Mouse (Mus musculus) heart, embryonic 15.5 days (tissue): Measurements from ENCODE around the gene Unc5a. TPM values are rescaled to one million over a fixed set of nuclear protein-coding genes. Genes with fewer than 3 reads are reported as not detected.
A peak's percentile ranks its signal among the peaks of the same experiment; 100 is the strongest.

Experiments
- ATAC-seq: fragments of 200-750 bp; cut with Nextera tagmentation; replicated peaks from 2 replicates; pipeline ENCODE4 v1.8.0; 2017; ENCODE audit warnings: low read depth, moderate TSS enrichment; ENCODE audit not compliant: insufficient number of reproducible peaks, insufficient read depth, low FRiP score
- H3K27ac ChIP-seq: fragments of 300-500 bp; sonication (generic); 2 replicates; pipeline ENCODE4 v1.5.1; 2015; ENCODE audit warnings: mild to moderate bottlenecking, inconsistent platforms
- H3K27me3 ChIP-seq: fragments of 300-500 bp; sonication (generic); 2 replicates; pipeline ENCODE4 v1.6.1; 2015; ENCODE audit warnings: inconsistent platforms
- H3K36me3 ChIP-seq: fragments of 300-500 bp; sonication (generic); 2 replicates; pipeline ENCODE4 v1.6.1; 2015; ENCODE audit warnings: mild to moderate bottlenecking, inconsistent platforms
- H3K4me1 ChIP-seq: fragments of 300-500 bp; sonication (generic); replicated peaks from 2 replicates; pipeline ENCODE4 v1.6.1; 2015; ENCODE audit warnings: inconsistent platforms
- H3K4me2 ChIP-seq: fragments of 300-500 bp; sonication (generic); 2 replicates; pipeline ENCODE4 v1.6.1; 2015; ENCODE audit warnings: inconsistent platforms, mild to moderate bottlenecking, moderate library complexity
- H3K4me3 ChIP-seq: fragments of 300-500 bp; sonication (generic); 2 replicates; pipeline ENCODE4 v1.5.1; 2015; ENCODE audit warnings: mild to moderate bottlenecking, inconsistent platforms
- H3K9ac ChIP-seq: fragments of 300-500 bp; sonication (generic); 2 replicates; pipeline ENCODE4 v1.6.1; 2015; ENCODE audit warnings: mild to moderate bottlenecking, inconsistent platforms
- H3K9me3 ChIP-seq: fragments of 300-500 bp; sonication (generic); replicated peaks from 2 replicates; pipeline ENCODE4 v1.6.1; 2016; ENCODE audit warnings: inconsistent platforms
- WGBS: fragments of 180-500 bp; shearing (Covaris S2); methylation state at CpG from one replicate; pipeline ENCODE4 v1.1.7; 2015; ENCODE audit warnings: mixed read lengths; 5-methylcytosine and 5-hydroxymethylcytosine counted together
- polyA plus RNA-seq: library from polyadenylated mRNA; unstranded; fragments of >200 nt; fragmentation: Nextera tagmentation; extraction: Ambion mirVana; gene quantifications from 2 replicates; pipeline ENCODE4 v1.2.1, GENCODE M21; 2015

The Unc5a gene
- polyA plus RNA-seq, 1 experiment from 2014 or later = 1.3 TPM

GRCm38 (mm10) chr13:54934873-54935272 lies 14.3 kb upstream of the Unc5a start:
- no peak overlapping the region for H3K4me3 ChIP-seq
- no peak overlapping the region for H3K9ac ChIP-seq
- H3K36me3 ChIP-seq = no peaks in the 10 kb centered on the region
- peaks cover 30% of the 10 kb centered on the region for H3K27me3 ChIP-seq
- WGBS = 60% methylated on average over 8 of the region's 8 CpGs
- H3K9me3 ChIP-seq = no peaks in the 10 kb centered on the region
- H3K4me1 ChIP-seq = peaks cover 4% of the 10 kb centered on the region
- no peak overlapping the region for H3K27ac ChIP-seq
- no peak overlapping the region for H3K4me2 ChIP-seq
- no peak for ATAC-seq

DNA sequence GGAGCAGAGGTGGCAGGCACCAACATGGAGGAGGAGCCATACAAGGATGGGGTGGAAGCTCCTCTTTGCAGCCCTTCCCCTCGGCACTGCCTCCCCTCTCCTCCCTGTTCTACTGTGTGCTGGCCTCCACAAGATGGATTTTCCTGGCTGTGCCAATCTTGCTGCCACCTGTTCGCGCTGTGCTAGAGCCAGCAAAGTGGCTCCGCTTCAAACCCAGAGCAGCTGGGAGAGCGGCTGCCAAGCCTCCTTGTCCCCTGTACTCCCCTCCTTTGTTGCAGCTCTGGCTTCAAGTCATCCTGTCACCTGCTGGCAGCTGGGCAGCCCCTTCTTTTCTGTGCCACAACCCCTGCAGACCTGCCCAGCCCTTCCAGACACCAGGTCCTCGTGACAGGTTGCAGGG lies 13.0 kb upstream of the Unc5a start:
- H3K27me3 ChIP-seq = peaks cover 37% of the 10 kb centered on the region
- no peak overlapping the region for H3K27ac ChIP-seq
- no peak for ATAC-seq
- no peaks in the 10 kb centered on the region for H3K36me3 ChIP-seq
- 71% methylated on average over 6 of the region's 6 CpGs for WGBS
- no peak overlapping the region for H3K4me3 ChIP-seq
- no peaks in the 10 kb centered on the region for H3K9me3 ChIP-seq
- no peak overlapping the region for H3K4me2 ChIP-seq
- peaks cover 4% of the 10 kb centered on the region for H3K4me1 ChIP-seq
- no peak overlapping the region for H3K9ac ChIP-seq

- Histone ChIP-seq H3K4me1 (peaks cover 4% of the 10 kb centered on the region), H3K36me3 (no peaks in the 10 kb centered on the region), H3K9ac (no peak overlapping the region), H3K9me3 (no peaks in the 10 kb centered on the region), H3K4me2 (no peak overlapping the region), H3K4me3 (no peak overlapping the region), H3K27ac (no peak overlapping the region), H3K27me3 (peaks cover 52% of the 10 kb centered on the region)
- ATAC-seq = peak; percentile 30; the same call in 1 of the 2 replicates
- 15% methylated on average over 11 of the region's 11 CpGs for WGBS
These were observed 11.3 kb upstream of the Unc5a start for GRCm38 (mm10) chr13:54937885-54938284.

DNA sequence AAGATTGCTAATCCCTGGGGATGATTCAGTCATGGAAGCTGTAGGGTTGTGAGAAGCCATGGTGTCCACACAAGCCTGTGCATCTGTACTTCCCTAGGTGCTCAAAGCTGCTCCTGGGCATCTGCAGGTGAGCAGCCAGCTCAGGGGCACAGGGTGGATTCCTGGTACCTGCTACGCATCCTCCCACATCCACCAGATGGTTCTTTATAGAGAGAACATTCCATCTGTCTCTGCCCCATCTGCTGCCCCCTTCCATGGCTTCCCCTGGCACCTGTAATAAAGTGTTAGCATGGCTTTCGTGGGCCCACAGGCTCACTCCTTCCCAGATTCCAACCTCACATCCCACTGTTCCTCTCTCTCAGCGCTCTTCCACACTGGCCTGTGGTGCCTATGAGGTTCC lies 10.7 kb upstream of the Unc5a start:
- H3K36me3 ChIP-seq = no peaks in the 10 kb centered on the region
- no peak overlapping the region for H3K27ac ChIP-seq
- H3K4me2 ChIP-seq = no peak overlapping the region
- no peak overlapping the region for H3K4me3 ChIP-seq
- no peak overlapping the region for H3K9ac ChIP-seq
- no peaks in the 10 kb centered on the region for H3K9me3 ChIP-seq
- peaks cover 4% of the 10 kb centered on the region for H3K4me1 ChIP-seq
- WGBS = 73% methylated on average over 3 of the region's 3 CpGs
- H3K27me3 ChIP-seq = peaks cover 53% of the 10 kb centered on the region
- no peak for ATAC-seq

- Histone ChIP-seq H3K4me1 (peaks cover 12% of the 10 kb centered on the region), H3K27ac (no peak overlapping the region), H3K9me3 (no peaks in the 10 kb centered on the region), H3K4me2 (no peak overlapping the region), H3K27me3 (peaks cover 88% of the 10 kb centered on the region), H3K9ac (no peak overlapping the region), H3K4me3 (no peak overlapping the region), H3K36me3 (no peaks in the 10 kb centered on the region)
- WGBS = 47% methylated on average over 9 of the region's 9 CpGs
- no peak for ATAC-seq
These were observed 4.6 kb upstream of the Unc5a start for GRCm38 (mm10) chr13:54944411-54945157.

- peaks cover 89% of the 10 kb centered on the region for H3K27me3 ChIP-seq
- no peaks in the 10 kb centered on the region for H3K36me3 ChIP-seq
- 5% methylated on average over 4 of the region's 4 CpGs for WGBS
- ATAC-seq = no peak
- H3K27ac ChIP-seq = no peak overlapping the region
- no peak overlapping the region for H3K4me2 ChIP-seq
- H3K4me3 ChIP-seq = no peak overlapping the region
- H3K9me3 ChIP-seq = no peaks in the 10 kb centered on the region
- peaks cover 20% of the 10 kb centered on the region for H3K4me1 ChIP-seq
- H3K9ac ChIP-seq = no peak overlapping the region
These were observed 3.9 kb upstream of the Unc5a start for GRCm38 (mm10) chr13:54945332-54945731.

DNA sequence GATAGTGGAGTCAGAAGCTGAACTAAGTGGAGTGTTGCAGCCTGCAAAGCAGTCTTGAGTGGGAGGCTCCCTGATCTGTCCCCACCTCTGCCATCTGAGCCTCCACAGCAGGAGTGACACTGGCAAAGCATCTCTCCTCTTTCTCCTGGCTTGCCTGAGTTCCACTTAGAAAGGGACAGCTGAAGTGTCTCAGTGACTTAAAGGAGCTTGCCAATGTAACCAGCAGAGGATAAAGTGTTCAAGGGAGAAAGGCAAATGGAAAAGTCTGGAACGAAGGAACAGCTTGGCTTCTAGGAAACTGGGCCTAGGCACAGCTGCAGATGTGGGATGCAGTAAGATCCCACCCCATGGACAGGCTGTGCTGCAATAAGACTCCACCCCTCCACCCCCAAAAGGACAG lies 2.8 kb upstream of the Unc5a start:
- Histone ChIP-seq H3K27me3 (peaks cover 96% of the 10 kb centered on the region), H3K4me1 (peaks cover 21% of the 10 kb centered on the region), H3K9ac (no peak overlapping the region), H3K36me3 (no peaks in the 10 kb centered on the region), H3K27ac (no peak overlapping the region), H3K4me2 (no peak overlapping the region), H3K4me3 (no peak overlapping the region), H3K9me3 (no peaks in the 10 kb centered on the region)
- no peak for ATAC-seq
- WGBS = 68% methylated on average over 1 of the region's 1 CpGs

GRCm38 (mm10) chr13:54949592-54949991 lies 381 bp downstream of the Unc5a start:
- H3K9me3 ChIP-seq = no peaks in the 10 kb centered on the region
- H3K4me1 ChIP-seq = peaks cover 21% of the 10 kb centered on the region
- under 1% methylated on average over 44 of the region's 44 CpGs for WGBS
- peak overlapping the region; percentile 48 for H3K9ac ChIP-seq
- peak overlapping the region; percentile 67 for H3K4me3 ChIP-seq
- H3K36me3 ChIP-seq = no peaks in the 10 kb centered on the region
- peak overlapping the region; percentile 98 for H3K4me2 ChIP-seq
- peak; percentile 48; the same call in 1 of the 2 replicates for ATAC-seq
- H3K27me3 ChIP-seq = peaks cover 100% of the 10 kb centered on the region
- no peak overlapping the region for H3K27ac ChIP-seq

GRCm38 (mm10) chr13:54950131-54950530 lies 920 bp downstream of the Unc5a start:
- Histone ChIP-seq H3K4me2 (peak overlapping the region; percentile 98), H3K9me3 (no peaks in the 10 kb centered on the region), H3K4me3 (peak overlapping the region; percentile 67), H3K36me3 (no peaks in the 10 kb centered on the region), H3K9ac (no peak overlapping the region), H3K4me1 (peaks cover 21% of the 10 kb centered on the region), H3K27me3 (peaks cover 100% of the 10 kb centered on the region), H3K27ac (no peak overlapping the region)
- no peak for ATAC-seq
- WGBS = 2% methylated on average over 9 of the region's 9 CpGs

- Histone ChIP-seq H3K27ac (no peak overlapping the region), H3K4me3 (no peak overlapping the region), H3K27me3 (peaks cover 100% of the 10 kb centered on the region), H3K4me2 (no peak overlapping the region), H3K4me1 (peaks cover 26% of the 10 kb centered on the region), H3K9ac (no peak overlapping the region), H3K36me3 (no peaks in the 10 kb centered on the region), H3K9me3 (no peaks in the 10 kb centered on the region)
- ATAC-seq = no peak
- 53% methylated on average over 5 of the region's 5 CpGs for WGBS
These were observed 2.0 kb downstream of the Unc5a start for GRCm38 (mm10) chr13:54951166-54951565.

- Histone ChIP-seq H3K4me1 (peaks cover 16% of the 10 kb centered on the region), H3K27ac (no peak overlapping the region), H3K27me3 (peaks cover 95% of the 10 kb centered on the region), H3K9ac (no peak overlapping the region), H3K9me3 (no peaks in the 10 kb centered on the region), H3K4me2 (no peak overlapping the region), H3K36me3 (no peaks in the 10 kb centered on the region), H3K4me3 (no peak overlapping the region)
- no peak for ATAC-seq
- WGBS = 34% methylated on average over 2 of the region's 2 CpGs
These were observed 5.5 kb downstream of the Unc5a start for GRCm38 (mm10) chr13:54954745-54955144.
